Mouse (Mus musculus) layer of hippocampus, postnatal 10 days (tissue): ENCODE results near the gene Ttc28. TPM values are rescaled to one million over a fixed set of nuclear protein-coding genes. Genes with fewer than 3 reads are reported as not detected.
A peak's percentile ranks its signal among the peaks of the same experiment; 100 is the strongest.

ENCODE experiments used
- DNase-seq, 2 experiments: peaks; one replicate each; pipeline ENCODE4 v3.0.0; 2021; ENCODE audit warnings: low spot score in 2 of 2
- total RNA-seq, 2 experiments: library from RNA; stranded (reverse); gene quantifications; 2 replicates each; pipeline ENCODE4 v1.2.3; 2021

The Ttc28 gene
- total RNA-seq, 2 experiments from 2014 or later, result 29.6 to 32.7 TPM

DNA sequence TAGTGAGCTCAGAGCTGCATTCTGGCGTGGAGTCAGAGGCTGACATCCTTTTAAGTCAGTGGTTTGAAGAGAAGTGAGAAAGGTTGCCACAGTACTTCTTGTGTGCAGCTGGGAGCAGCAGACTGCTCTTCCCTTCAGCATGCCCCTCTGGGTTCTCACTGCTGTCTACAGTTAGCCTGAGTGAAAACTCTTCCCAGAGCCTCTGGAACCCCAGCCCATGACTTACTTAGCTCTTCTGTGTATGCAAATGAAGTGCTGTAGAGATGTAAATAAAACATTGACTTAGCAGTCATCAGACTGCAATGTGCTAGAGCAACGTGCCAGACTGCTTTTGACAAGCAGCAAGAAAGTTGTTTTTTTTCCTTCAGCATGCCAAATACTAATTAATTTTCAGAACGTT, 70.2 kb downstream of the Ttc28 start:
- no peak for DNase-seq

DNA sequence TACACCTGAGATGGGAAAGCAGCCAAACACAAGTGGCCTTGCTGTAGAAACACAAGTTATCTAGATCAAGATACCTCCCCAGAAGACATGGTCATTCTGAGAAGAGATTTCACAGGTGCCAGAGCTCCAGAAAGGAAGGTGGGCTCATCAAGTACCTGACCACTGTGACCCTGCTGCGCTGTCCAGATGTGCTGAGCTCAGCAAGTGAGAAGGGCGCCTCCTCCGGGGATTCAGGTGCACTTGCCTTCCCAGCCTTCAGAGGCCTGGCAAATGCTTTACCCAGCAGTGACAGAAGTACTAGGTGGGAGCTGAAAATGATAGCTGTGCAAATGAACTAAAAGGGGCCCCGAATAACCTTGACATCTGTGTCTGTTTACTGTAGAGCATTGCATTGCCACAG, 78.6 kb downstream of the Ttc28 start:
- no peak for DNase-seq

DNA sequence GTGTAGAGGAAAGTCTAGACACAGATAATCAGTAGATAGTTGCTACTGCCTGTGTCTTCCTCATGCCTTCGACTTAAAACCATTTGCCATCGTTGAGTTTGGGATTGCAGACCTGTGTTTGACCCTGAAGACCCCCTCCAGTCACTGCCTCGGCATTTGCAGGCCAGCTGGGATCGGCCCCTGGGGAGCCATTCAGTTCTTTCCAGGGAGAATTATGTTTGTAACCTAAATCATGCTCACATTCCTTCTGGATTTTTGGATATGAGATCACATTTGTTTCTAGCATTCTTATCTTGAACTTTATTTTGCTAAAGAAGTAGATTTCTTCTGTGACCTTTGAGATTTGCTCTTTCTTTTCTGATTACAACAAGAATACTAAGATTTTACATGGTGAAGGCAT, 80.5 kb downstream of the Ttc28 start:
- DNase-seq, result no peak

DNA sequence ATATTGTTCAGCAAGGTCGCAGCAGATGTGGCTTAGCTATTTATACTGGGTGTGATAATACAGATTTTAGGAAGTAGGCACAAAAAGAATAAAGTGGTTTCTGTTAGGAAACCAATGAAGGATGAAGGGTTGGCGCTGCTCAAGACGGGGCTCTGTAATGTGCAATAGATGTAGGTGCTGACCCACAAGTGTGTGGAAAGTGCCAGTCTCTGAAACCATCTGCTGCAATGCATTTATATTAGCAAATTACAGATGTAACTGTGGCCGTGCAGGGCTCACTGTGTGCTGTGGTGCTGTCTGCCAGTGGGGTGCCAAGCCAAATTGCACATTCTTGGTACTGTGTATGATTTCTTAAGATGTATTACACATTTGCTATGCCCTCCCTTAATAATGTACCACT, 81.3 kb downstream of the Ttc28 start:
- no peak for DNase-seq

DNA sequence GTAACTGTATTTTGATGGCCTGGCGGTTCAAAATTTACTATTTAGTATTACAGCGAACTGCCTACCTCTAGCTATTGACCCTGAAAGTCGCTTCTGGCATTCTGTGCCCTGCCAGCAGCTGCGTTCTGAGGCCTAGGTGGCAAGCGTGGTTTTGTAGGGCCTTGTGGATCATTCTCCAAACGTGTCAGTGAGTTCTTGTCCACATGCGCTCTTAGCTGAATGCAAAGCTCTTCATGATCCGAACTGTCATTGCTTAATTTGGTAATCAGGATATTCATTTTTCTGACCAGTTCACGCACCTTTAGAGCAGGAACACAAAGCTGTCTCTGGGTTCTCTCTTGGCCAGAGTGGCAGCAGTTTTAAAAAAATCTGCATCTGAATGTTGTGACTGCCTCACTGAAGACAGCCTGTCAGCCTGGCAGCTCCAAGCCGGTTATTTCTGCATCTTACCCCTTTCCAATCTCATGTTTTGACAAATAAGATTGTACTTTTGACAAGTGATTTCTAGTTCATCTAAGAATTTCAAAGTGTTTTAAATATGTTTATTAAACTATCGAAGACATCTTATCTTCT, 88.0 kb downstream of the Ttc28 start:
- DNase-seq, result no peak

DNA sequence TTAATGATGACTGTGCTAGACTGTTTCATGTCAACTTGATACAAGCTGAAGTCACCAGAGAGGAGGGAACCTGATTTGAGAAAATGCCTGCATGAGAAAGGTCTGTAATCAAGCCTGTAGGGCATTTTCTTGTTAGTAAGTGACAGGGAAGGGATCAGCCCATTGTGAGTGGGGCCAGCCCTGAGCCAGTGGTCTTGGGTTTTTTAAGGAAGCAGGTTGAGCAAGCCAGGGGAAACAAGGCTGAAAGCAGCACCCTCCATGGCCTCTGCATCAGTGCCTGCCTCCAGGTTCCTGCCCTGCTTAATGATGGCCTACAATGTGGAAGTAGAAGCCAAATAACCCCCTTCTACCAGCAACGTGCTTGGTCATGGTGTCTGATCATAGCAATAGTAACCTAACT, 89.0 kb downstream of the Ttc28 start:
- no peak for DNase-seq

DNA sequence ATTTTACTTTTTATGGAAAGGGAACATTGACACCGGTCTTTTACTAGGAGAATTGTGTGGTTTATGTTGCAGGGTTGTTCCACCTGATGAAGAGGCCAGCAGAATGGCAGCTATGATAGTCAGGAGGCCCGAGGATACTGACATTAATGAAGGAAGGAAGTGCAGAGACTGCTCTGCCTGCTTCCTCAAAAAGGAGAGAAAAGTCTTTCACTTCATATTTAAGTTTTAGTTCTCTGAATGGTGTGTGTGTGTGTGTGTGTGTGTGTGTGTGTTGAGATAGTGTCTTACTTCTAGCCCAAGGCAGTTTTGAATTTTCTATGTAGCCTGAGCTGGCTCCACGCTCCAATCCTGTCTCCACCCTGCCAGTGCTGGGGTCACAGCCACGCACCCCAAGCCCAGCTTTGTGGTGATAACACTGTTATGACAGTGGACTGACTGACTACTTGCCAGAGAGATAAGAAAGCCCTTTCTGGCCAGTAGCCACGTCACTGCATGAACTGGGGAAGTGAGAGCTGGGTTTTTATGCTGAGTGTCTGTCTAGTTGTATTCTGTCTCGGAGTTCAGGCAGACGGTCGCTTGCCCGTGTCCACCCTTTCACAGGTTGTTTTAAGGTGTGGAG, 90.7 kb downstream of the Ttc28 start:
- no peak for DNase-seq

DNA sequence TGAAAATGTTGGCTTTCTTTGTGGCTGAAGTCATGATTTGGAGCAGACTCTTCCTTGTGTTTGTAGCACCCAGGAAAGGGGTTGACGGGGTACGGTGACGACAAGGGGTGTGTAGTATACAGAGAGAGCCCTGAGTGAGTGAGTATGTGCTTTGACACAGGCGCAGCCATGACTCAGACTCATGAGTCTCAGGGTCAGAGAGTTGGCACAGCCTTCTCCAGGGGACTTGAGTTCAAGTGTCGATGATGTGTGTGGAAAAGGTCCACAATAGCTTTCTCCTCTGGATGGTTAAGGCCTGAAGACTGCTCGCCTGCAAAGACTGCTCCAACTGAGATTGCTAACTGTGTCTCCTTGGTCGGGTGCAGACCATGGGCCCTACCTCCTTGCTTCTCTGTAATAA, 97.1 kb downstream of the Ttc28 start:
- DNase-seq, result no peak

DNA sequence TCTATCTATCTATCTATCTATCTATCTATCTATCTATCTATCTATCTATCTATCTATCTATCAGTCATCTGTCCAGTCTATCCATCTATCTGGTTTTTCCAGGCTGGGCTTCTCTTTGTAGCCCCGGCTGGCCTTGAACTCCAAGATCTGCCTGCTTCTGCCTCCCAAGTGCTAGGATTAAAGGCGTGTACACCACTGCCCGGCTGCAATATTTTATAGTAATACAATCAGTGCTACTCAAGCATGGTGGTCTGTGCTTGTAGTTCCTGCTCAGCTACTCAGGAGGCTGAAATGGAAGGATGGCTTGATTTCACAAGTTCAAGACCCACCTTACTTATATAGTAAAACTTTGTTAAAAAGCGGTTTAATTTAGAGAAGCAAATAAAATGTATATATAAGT, 98.2 kb downstream of the Ttc28 start:
- no peak for DNase-seq

DNA sequence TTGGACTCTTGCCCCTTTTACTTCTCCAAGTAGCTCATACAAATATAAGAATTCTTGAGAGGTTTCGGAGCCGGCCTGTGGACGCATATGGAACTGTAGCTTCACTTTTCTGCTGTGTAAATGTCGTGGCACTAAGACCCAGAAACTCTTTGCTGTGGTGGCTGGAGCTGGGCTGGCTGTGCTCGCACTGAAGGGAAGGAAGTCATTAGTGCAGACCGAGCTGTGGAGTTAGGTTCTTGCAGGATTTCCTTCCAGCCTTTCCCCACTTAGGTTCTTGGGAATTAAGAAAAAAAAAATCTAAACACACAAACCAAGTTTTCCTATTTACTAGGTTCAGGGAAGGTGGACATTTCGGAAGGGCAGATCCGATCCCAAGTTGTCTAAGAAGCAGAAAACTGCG, 98.9 kb downstream of the Ttc28 start:
- peak; percentile 62 to 67 for DNase-seq

DNA sequence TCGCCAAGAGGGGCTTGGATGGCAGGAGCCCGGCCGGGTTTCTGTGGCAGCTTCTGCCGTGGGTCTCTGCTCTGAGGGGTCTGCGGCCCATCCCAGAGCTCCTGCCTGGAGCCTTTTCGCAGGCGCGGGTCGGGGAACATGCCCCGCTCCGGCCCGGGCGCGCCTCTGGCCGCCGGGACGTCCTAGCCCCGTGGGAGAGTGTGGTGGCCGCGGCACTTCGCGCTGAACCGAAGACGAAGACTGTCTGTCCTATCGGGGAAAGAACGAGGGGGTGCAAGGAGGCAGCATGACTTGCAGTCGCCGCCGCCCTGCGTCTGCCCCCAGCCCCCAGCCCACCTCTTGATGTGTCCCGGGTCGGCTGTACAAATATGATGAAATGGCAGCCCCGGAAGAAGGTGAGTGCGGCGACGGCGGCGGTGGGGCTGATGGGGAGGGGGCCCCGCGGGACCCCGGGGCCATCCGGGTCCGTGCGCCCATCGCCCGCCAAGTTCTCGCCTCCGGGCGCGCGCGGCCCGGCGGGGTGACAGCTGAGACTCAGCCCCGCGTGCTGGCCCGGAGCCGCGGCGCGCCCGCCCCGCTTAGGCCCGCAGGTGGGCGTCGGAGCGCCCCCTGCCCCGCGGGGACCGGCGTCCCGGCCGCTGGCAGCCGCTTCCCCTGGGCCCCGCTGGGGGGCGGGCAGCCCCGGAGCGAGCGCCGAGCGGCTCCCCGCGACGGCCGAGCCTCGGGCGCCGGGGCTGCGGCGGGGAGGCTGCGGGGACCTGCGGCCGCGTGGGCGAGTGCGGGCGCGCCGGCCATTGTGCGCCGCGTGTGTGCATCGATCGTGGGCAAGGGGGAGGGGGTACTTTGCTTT, 99.6 kb downstream of the Ttc28 start:
- peak; percentile 39 to 63 for DNase-seq

DNA sequence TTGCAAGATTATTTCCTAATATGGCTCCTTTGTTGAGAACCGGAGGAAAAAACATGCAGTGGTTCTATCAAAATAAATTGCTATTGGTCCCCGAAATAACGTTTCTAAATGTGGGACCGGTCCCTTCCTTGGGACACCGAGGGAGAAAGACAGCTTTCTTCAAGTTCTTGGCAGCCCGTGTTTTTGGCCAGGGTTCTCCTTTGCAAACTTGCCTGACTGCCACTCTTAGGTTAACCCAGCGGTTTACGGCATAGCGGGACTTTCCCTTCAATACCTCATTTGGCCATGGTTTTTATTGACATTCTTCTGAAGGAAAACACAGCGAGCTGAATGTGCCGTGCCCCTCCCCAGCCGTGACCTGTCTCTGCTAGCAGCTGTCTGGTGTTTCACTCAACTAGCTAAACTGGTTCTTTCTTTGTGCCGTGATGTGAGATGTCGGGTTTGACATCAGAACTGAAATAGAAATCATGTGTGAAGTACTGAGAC, 100.3 kb downstream of the Ttc28 start:
- peak; percentile 27 to 37 for DNase-seq

DNA sequence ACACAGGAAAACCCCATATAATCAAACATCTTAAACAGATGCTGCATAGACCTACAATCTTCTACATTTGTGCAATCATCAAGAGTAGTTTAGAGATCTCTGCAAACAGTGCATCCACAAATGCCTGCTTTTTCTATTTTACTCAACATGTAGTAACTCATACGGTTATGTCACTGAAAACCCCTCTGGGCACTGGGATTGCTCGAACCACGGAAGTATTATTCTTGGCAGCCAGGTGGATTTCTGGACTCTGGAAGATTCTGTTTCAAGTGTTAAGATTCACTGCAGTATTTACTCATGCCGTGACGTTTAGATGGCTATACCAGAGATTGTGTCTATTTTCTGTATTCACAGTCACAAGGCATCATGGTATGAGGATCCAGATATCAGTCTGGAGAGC, 101.0 kb downstream of the Ttc28 start:
- no peak for DNase-seq

DNA sequence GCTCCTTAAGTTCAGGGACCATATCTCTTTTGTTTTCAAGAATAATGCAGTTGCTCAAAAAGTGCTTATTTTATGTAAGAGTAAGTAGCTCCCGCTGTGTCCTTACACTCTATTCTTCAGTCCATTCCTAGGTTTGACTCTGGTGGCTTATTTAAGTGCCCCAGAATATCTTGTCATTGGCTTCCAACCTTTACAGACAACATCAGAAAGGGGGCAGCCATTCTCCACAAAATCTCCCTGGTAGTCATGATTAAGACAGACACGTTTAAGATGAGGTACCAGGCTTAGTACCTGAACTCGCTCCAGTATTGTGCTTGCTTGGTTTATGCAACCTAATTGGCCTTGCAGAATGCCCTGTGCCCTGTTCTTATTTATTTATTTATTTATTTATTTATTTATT, 102.8 kb downstream of the Ttc28 start:
- peak in 1 of 2 experiments; percentile 25 for DNase-seq

DNA sequence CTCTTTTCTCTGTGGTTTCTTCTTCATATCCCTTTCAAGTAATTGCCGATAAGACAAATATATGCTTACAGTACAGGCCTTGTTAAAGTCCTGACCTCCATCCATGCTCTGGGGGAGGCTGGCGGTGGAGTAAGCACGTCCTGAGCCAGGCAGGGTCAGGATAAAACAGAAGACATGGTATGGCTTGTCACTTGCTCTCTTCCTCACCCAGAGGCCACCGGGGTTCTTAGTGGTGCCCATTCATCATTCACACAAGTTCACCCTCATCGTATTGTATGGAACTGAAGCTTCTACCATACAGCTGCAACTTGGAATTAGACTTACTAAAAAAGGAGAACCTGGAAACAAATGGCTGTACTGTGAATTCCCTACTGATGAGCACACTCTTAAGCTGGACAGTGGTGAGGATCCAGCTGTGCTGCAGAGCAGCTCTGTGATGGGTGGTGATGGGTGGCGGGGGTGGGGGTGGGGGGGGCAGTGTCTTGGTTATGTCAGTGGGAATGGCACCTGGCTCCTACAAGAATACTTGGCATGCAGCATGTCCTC, 104.6 kb downstream of the Ttc28 start:
- no peak for DNase-seq

DNA sequence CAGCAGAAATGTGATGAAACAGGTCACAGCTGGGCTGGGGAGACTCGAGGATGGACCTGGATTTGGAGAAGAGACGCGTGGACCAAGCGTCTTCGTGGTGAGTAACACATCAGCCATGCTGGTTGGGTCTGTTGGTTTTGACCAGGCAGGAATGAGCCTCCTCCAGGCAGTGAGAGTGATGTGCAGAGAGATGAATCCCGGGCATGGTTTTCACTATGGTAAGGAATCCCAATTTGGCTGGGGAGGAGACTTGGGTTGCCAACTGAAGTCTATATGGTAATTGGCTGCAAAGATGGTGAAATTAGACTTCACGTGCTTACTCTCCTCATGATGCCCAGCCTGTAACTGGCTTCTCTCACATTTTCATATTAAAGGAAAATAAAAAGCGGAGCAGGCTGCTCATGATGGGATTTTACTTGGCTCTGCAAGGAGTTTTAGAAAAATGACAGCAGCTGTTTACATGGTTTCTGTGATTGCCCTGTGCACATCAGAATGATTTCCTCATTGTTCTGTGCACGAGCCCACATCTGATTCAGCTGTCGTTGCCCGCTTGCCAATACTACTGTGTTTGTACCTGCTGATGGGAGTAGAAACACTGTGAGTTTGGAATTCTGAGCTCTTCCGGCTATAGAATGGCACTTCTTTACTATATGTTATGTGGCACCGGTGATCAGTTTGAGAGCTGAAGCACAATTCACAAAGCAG, 117.4 kb downstream of the Ttc28 start:
- no peak for DNase-seq

DNA sequence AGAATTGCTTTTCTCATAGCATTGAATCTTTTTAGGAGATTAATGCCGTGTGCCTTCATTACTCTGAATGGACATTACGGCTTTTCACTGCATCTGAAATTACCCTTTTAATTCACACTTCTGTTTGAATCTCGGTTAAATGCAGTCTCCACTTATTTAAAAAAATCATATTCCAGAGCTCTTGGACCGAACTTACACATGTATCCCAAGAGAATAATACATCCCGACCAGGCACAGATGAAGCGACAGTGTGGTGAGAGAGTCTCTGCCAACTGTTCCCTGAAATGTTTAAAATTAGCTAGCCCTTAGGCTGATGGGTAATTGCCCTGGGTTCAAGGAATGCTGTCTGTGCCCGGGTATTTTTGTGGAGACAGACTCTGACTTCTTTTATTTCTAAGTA, 118.1 kb downstream of the Ttc28 start:
- DNase-seq, result no peak

DNA sequence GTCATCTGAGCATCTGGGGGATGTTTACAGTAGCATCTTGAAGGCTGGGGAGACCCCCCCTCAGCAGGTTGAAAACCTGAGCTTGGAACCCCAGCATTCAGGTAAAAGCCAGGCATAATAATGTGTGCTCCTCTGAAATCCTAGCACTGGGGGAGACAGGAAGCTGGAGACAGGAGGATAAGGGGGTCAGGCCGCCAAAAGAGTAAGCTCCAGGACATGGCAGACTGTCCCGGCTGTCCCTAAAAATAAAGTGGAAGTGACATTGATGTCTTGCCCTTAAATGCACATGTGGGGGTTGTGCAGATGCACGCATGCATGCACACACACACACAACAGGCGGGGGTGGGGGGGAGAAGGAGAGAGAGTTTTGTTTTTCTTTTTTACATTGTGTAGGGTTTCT, 118.7 kb downstream of the Ttc28 start:
- DNase-seq, result no peak

DNA sequence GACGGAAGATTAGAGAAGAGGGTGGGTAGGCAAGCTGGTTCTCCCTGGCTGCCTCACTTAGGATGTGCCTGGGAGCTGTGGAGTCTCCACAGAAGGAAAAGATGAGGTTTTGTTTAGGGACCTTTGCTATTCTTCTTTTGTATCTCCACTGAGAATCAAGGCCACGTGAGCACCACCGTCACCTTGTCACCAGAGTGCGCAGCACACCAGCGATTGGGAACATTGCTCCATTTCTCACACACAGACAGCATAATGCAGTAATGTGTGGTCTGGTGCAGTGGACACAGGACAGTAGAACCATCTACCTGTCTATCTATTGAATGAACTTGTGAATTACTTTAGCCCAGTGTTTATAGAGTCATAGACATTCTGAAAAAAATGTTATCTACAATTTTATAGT, 121.3 kb downstream of the Ttc28 start:
- DNase-seq, result no peak

DNA sequence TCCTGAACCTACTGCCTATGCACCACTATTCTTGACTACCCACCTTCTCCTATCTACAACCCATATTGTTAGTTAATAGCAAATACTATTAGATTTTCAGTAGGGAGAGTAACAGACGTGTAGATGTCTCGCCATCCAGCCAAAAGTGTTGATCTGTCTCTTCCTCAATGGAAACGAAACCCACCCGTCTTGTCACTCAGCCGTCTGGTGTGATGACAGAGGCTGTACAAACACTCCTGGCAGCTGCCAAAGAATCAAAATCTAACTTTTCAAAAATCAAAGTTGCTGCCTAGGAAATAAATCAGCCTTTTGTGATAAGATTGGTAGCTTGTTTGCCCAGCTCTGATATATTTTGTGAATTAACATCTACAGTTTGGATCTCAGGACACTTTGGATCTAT, 123.6 kb downstream of the Ttc28 start:
- DNase-seq, result no peak

DNA sequence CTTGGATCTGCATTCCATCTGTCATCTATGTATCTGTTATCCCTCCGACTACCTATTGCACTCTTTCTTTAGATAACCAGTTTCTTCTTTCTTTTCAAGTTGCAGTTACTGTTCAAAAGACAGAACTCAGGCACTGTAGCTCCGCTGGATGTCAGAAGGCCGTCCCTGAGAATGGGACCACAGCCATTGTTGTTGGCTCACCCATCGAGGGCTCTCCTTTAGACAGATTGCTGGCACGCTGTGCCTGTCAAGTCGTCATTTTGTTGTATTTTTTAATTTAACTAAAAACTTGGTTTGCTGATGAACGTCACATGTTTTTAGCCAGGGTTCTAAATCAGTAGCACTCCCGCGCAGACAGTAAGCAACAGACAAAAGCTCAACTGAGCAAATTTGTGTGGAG, 124.1 kb downstream of the Ttc28 start:
- DNase-seq, result no peak
